Mouse (Mus musculus): ENCODE measurements around the gene Piwil4. TPM values are rescaled to one million over a fixed set of nuclear protein-coding genes. Genes with fewer than 3 reads are reported as not detected.

Piwil4 gene
- polyA plus RNA-seq, 2 experiments = 0.08 to 0.18 TPM

GRCm38 (mm10) chr9:14668382-14668781, 72.2 kb downstream of the Piwil4 start:
- WGBS = 79% methylated on average over 3 of the region's 3 CpGs
- no peak for ATAC-seq (ENCODE audit: low FRiP score, low read depth)
- Histone ChIP-seq H3K27ac (replicated peaks; ENCODE audit: low read depth, low read length) (no peak overlapping the region), H3K27me3 (ENCODE audit: control insufficient read depth, insufficient read depth, low read length) (no peaks in the 10 kb centered on the region), H3K4me3 (replicated peaks; ENCODE audit: low read length) (no peak overlapping the region), H3K9me3 (ENCODE audit: control insufficient read depth, low read length) (no peaks in the 10 kb centered on the region), H3K4me1 (ENCODE audit: control insufficient read depth, insufficient read depth, low read length) (peaks cover 3% of the 10 kb centered on the region; the same call in 1 of the 2 replicates), H3K36me3 (ENCODE audit: control insufficient read depth, insufficient read depth, low read length) (no peaks in the 10 kb centered on the region), H3K4me2 (replicated peaks; ENCODE audit: low read depth, low read length, severe bottlenecking) (no peak overlapping the region), H3K9ac (ENCODE audit: low read depth, low read length, severe bottlenecking) (no peak overlapping the region)
- TF ChIP-seq POLR2A (IDR thresholded peaks at IDR 0.05; ENCODE audit: borderline replicate concordance, extremely low read depth, insufficient read depth, insufficient read length) = no peak
- no peak for DNase-seq (ENCODE audit: low spot score)

DNA sequence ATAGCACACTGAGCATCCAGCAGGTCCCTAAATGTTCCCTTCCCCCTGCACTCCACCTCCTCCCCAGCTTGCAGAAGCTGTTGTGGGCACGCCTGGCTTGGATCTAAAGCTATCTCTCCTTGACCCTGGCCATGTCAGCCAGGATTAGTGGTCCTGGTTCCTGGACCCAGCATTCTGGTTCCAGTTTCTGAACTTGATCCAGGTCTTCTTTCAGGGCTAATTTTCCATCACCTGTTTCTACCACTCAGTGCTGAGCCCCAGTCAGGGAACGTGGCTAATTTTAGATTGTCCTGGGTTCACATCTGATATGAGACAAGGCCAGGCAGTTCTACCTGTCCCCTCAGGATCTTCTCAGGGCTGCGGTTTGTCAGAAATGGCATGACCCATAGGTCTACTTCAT, 74.5 kb downstream of the Piwil4 start:
- H3K9me3 ChIP-seq (ENCODE audit: control insufficient read depth, low read length) = no peaks in the 10 kb centered on the region
- H3K27ac ChIP-seq (replicated peaks; ENCODE audit: low read depth, low read length) = no peak overlapping the region
- ATAC-seq (ENCODE audit: low FRiP score, low read depth) (no peak), DNase-seq (ENCODE audit: low spot score) (no peak)
- H3K4me1 ChIP-seq (ENCODE audit: control insufficient read depth, insufficient read depth, low read length) = 0 out of 2 replicates have a peak, but pooled peaks cover under 1% of the 10 kb centered on the region
- 84% methylated on average over 3 of the region's 3 CpGs for WGBS
- no peak overlapping the region for H3K4me3 ChIP-seq (replicated peaks; ENCODE audit: low read length)
- H3K27me3 ChIP-seq (ENCODE audit: control insufficient read depth, insufficient read depth, low read length) = no peaks in the 10 kb centered on the region
- no peaks in the 10 kb centered on the region for H3K36me3 ChIP-seq (ENCODE audit: control insufficient read depth, insufficient read depth, low read length)
- TF ChIP-seq POLR2A (IDR thresholded peaks at IDR 0.05; ENCODE audit: borderline replicate concordance, extremely low read depth, insufficient read depth, insufficient read length) = no peak
- no peak overlapping the region for H3K4me2 ChIP-seq (replicated peaks; ENCODE audit: low read depth, low read length, severe bottlenecking)
- no peak overlapping the region for H3K9ac ChIP-seq (ENCODE audit: low read depth, low read length, severe bottlenecking)

GRCm38 (mm10) chr9:14663591-14663990, 76.9 kb downstream of the Piwil4 start:
- no peaks in the 10 kb centered on the region for H3K27me3 ChIP-seq (ENCODE audit: control insufficient read depth, insufficient read depth, low read length)
- H3K9ac ChIP-seq (ENCODE audit: low read depth, low read length, severe bottlenecking) = no peak overlapping the region
- H3K27ac ChIP-seq (replicated peaks; ENCODE audit: low read depth, low read length) = no peak overlapping the region
- 0 out of 2 replicates have a peak, but pooled peaks cover 5% of the 10 kb centered on the region for H3K4me1 ChIP-seq (ENCODE audit: control insufficient read depth, insufficient read depth, low read length)
- no peak for TF ChIP-seq POLR2A (IDR thresholded peaks at IDR 0.05; ENCODE audit: borderline replicate concordance, extremely low read depth, insufficient read depth, insufficient read length)
- H3K9me3 ChIP-seq (ENCODE audit: control insufficient read depth, low read length) = no peaks in the 10 kb centered on the region
- no peak overlapping the region for H3K4me3 ChIP-seq (replicated peaks; ENCODE audit: low read length)
- no peak for DNase-seq (ENCODE audit: low spot score)
- H3K4me2 ChIP-seq (replicated peaks; ENCODE audit: low read depth, low read length, severe bottlenecking) = no peak overlapping the region
- H3K36me3 ChIP-seq (ENCODE audit: control insufficient read depth, insufficient read depth, low read length) = no peaks in the 10 kb centered on the region
- ATAC-seq (ENCODE audit: low FRiP score, low read depth) = no peak
- 96% methylated on average over 2 of the region's 2 CpGs for WGBS

DNA sequence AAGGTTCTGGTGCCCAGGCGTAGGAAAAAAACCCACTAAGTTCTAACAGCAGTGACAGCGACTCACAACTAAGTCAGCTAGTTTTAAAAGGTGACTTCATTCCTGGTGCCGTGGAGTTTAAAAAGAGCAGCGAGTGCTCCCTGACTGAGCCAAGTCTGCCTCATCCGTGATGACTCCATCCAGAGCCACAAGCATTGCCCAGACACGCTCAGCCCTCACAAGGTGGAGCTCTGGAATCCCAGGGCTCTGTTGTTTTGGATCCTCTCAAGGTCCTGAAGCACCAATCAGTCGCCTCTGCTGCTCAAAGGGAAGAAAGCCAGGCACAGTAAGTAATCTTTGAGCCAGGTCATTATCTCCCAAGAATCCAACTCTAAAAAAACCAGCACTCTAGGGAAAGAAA, 77.7 kb downstream of the Piwil4 start:
- TF ChIP-seq POLR2A (IDR thresholded peaks at IDR 0.05; ENCODE audit: borderline replicate concordance, extremely low read depth, insufficient read depth, insufficient read length) = no peak
- Histone ChIP-seq H3K27me3 (ENCODE audit: control insufficient read depth, insufficient read depth, low read length) (no peaks in the 10 kb centered on the region), H3K4me1 (ENCODE audit: control insufficient read depth, insufficient read depth, low read length) (0 out of 2 replicates have a peak, but pooled peaks cover 5% of the 10 kb centered on the region), H3K27ac (replicated peaks; ENCODE audit: low read depth, low read length) (peak overlapping the region; percentile 61), H3K4me2 (replicated peaks; ENCODE audit: low read depth, low read length, severe bottlenecking) (0 out of 2 replicates have a peak overlapping the region, but pooled peaks have one; percentile 17), H3K9ac (ENCODE audit: low read depth, low read length, severe bottlenecking) (0 out of 2 replicates have a peak overlapping the region, but pooled peaks have one; percentile 34), H3K9me3 (ENCODE audit: control insufficient read depth, low read length) (no peaks in the 10 kb centered on the region), H3K36me3 (ENCODE audit: control insufficient read depth, insufficient read depth, low read length) (no peaks in the 10 kb centered on the region), H3K4me3 (replicated peaks; ENCODE audit: low read length) (no peak overlapping the region)
- ATAC-seq (ENCODE audit: low FRiP score, low read depth) (no peak), DNase-seq (ENCODE audit: low spot score) (no peak)
- 55% methylated on average over 7 of the region's 7 CpGs for WGBS

DNA sequence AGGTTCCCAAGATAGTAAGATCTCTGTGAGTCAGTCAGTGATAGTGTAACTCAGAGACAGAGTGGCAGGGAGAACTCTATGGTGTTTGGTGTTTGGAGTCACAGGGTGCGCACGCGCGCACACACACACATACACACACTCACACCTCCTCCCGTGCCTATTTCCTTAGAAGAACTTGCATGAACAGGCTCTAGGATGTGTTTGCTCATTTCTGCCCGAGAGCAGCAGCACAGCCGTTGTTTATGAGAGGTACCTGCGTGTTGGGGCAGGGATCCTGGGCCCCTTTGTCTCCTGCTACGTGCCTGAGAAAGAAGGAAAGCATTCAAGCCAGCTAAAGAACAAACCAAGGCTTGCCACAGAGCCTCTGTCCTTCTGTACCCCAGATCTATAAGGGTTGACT, 78.4 kb downstream of the Piwil4 start:
- Histone ChIP-seq H3K9me3 (ENCODE audit: control insufficient read depth, low read length) (no peaks in the 10 kb centered on the region), H3K36me3 (ENCODE audit: control insufficient read depth, insufficient read depth, low read length) (no peaks in the 10 kb centered on the region), H3K4me3 (replicated peaks; ENCODE audit: low read length) (no peak overlapping the region), H3K4me1 (ENCODE audit: control insufficient read depth, insufficient read depth, low read length) (0 out of 2 replicates have a peak, but pooled peaks cover 5% of the 10 kb centered on the region), H3K27ac (replicated peaks; ENCODE audit: low read depth, low read length) (peak overlapping the region; percentile 61), H3K27me3 (ENCODE audit: control insufficient read depth, insufficient read depth, low read length) (no peaks in the 10 kb centered on the region), H3K4me2 (replicated peaks; ENCODE audit: low read depth, low read length, severe bottlenecking) (0 out of 2 replicates have a peak overlapping the region, but pooled peaks have one; percentile 17), H3K9ac (ENCODE audit: low read depth, low read length, severe bottlenecking) (0 out of 2 replicates have a peak overlapping the region, but pooled peaks have one; percentile 34)
- 77% methylated on average over 9 of the region's 9 CpGs for WGBS
- no peak for TF ChIP-seq POLR2A (IDR thresholded peaks at IDR 0.05; ENCODE audit: borderline replicate concordance, extremely low read depth, insufficient read depth, insufficient read length)
- ATAC-seq (ENCODE audit: low FRiP score, low read depth) (no peak), DNase-seq (ENCODE audit: low spot score) (peak; percentile 40)
